Mouse (Mus musculus): ENCODE measurements around the gene Gm20388. TPM values are rescaled to one million over a fixed set of nuclear protein-coding genes. Genes with fewer than 3 reads are reported as not detected.

Gene Gm20388
- polyA plus RNA-seq, 1 experiment from 2014 or later, result 5.5 TPM

- Histone ChIP-seq H3K9me3 (no peaks in the 10 kb centered on the region), H3K9ac (peak overlapping the region; percentile 81), H3K27me3 (no peaks in the 10 kb centered on the region), H3K36me3 (no peaks in the 10 kb centered on the region), H3K4me3 (peak overlapping the region; percentile 79), H3K27ac (peak overlapping the region; percentile 95), H3K4me1 (peaks cover 78% of the 10 kb centered on the region), H3K4me2 (peak overlapping the region; percentile 98)
- WGBS, result under 1% methylated on average over 25 of the region's 25 CpGs
- ATAC-seq (ENCODE audit: borderline replicate concordance, extremely low read depth, low FRiP score, low TSS enrichment), result no peak
These were observed 578.0 kb downstream of the Gm20388 start for GRCm38 (mm10) chr8:120488636-120489131.

GRCm38 (mm10) chr8:120489142-120489754, 578.6 kb downstream of the Gm20388 start:
- H3K4me3 ChIP-seq, result peak overlapping the region; percentile 79
- no peaks in the 10 kb centered on the region for H3K9me3 ChIP-seq
- peak overlapping the region; percentile 98 for H3K4me2 ChIP-seq
- H3K27me3 ChIP-seq, result no peaks in the 10 kb centered on the region
- H3K36me3 ChIP-seq, result no peaks in the 10 kb centered on the region
- peak overlapping the region; percentile 95 for H3K27ac ChIP-seq
- H3K9ac ChIP-seq, result peak overlapping the region; percentile 81
- under 1% methylated on average over 73 of the region's 73 CpGs for WGBS
- no peak for ATAC-seq (ENCODE audit: borderline replicate concordance, extremely low read depth, low FRiP score, low TSS enrichment)
- H3K4me1 ChIP-seq, result peaks cover 80% of the 10 kb centered on the region

GRCm38 (mm10) chr8:120489771-120490281, 579.2 kb downstream of the Gm20388 start:
- peak overlapping the region; percentile 95 for H3K27ac ChIP-seq

GRCm38 (mm10) chr8:120490354-120491141, 579.9 kb downstream of the Gm20388 start:
- no peaks in the 10 kb centered on the region for H3K36me3 ChIP-seq
- ATAC-seq (ENCODE audit: borderline replicate concordance, extremely low read depth, low FRiP score, low TSS enrichment), result no peak
- H3K9me3 ChIP-seq, result no peaks in the 10 kb centered on the region
- H3K9ac ChIP-seq, result peak overlapping the region; percentile 81
- peak overlapping the region; percentile 95 for H3K27ac ChIP-seq
- H3K4me1 ChIP-seq, result peaks cover 80% of the 10 kb centered on the region
- WGBS, result 38% methylated on average over 12 of the region's 12 CpGs
- no peaks in the 10 kb centered on the region for H3K27me3 ChIP-seq
- peak overlapping the region; percentile 79 for H3K4me3 ChIP-seq
- H3K4me2 ChIP-seq, result peak overlapping the region; percentile 98

More at GRCm38 (mm10) chr8:120489771-120490281, 579.2 kb downstream of the Gm20388 start:
- Histone ChIP-seq H3K4me2 (peak overlapping the region; percentile 98), H3K9me3 (no peaks in the 10 kb centered on the region), H3K4me3 (peak overlapping the region; percentile 79), H3K36me3 (no peaks in the 10 kb centered on the region), H3K27me3 (no peaks in the 10 kb centered on the region), H3K4me1 (peaks cover 80% of the 10 kb centered on the region), H3K9ac (peak overlapping the region; percentile 81)
- 21% methylated on average over 15 of the region's 15 CpGs for WGBS
- ATAC-seq (ENCODE audit: borderline replicate concordance, extremely low read depth, low FRiP score, low TSS enrichment), result no peak

- H3K4me1 ChIP-seq, result peaks cover 76% of the 10 kb centered on the region
- no peaks in the 10 kb centered on the region for H3K27me3 ChIP-seq
- no peaks in the 10 kb centered on the region for H3K36me3 ChIP-seq
- 0 out of 2 replicates have a peak overlapping the region, but pooled peaks have one; percentile 79 for H3K4me3 ChIP-seq
- no peak overlapping the region for H3K9ac ChIP-seq
- H3K4me2 ChIP-seq, result peak overlapping the region; percentile 98
- 65% methylated on average over 5 of the region's 5 CpGs for WGBS
- H3K27ac ChIP-seq, result peak overlapping the region; percentile 95
- H3K9me3 ChIP-seq, result no peaks in the 10 kb centered on the region
- ATAC-seq (ENCODE audit: borderline replicate concordance, extremely low read depth, low FRiP score, low TSS enrichment), result no peak
These were observed 580.6 kb downstream of the Gm20388 start for GRCm38 (mm10) chr8:120491166-120491793.

GRCm38 (mm10) chr8:120492193-120492880, 581.7 kb downstream of the Gm20388 start:
- ATAC-seq (ENCODE audit: borderline replicate concordance, extremely low read depth, low FRiP score, low TSS enrichment), result no peak
- Histone ChIP-seq H3K27me3 (no peaks in the 10 kb centered on the region), H3K9me3 (no peaks in the 10 kb centered on the region), H3K4me2 (0 out of 2 replicates have a peak overlapping the region, but pooled peaks have one; percentile 28), H3K36me3 (no peaks in the 10 kb centered on the region), H3K4me1 (peaks cover 74% of the 10 kb centered on the region), H3K9ac (no peak overlapping the region), H3K27ac (no peak overlapping the region), H3K4me3 (no peak overlapping the region)
- 26% methylated on average over 14 of the region's 14 CpGs for WGBS

- H3K9ac ChIP-seq, result no peak overlapping the region
- WGBS, result 53% methylated on average over 4 of the region's 4 CpGs
- no peaks in the 10 kb centered on the region for H3K9me3 ChIP-seq
- ATAC-seq (ENCODE audit: borderline replicate concordance, extremely low read depth, low FRiP score, low TSS enrichment), result no peak
- H3K4me1 ChIP-seq, result peaks cover 79% of the 10 kb centered on the region
- H3K4me3 ChIP-seq, result no peak overlapping the region
- H3K4me2 ChIP-seq, result no peak overlapping the region
- 0 out of 2 replicates have a peak overlapping the region, but pooled peaks have one; percentile 86 for H3K27ac ChIP-seq
- H3K27me3 ChIP-seq, result no peaks in the 10 kb centered on the region
- H3K36me3 ChIP-seq, result no peaks in the 10 kb centered on the region
These were observed 582.2 kb downstream of the Gm20388 start for GRCm38 (mm10) chr8:120492881-120493220.

GRCm38 (mm10) chr8:120493508-120494464, 583.1 kb downstream of the Gm20388 start:
- Histone ChIP-seq H3K27ac (peak overlapping the region; percentile 86), H3K4me1 (peaks cover 88% of the 10 kb centered on the region), H3K9me3 (no peaks in the 10 kb centered on the region), H3K9ac (no peak overlapping the region), H3K36me3 (no peaks in the 10 kb centered on the region), H3K27me3 (no peaks in the 10 kb centered on the region), H3K4me2 (peak overlapping the region; percentile 31; the same call in 1 of the 2 replicates), H3K4me3 (no peak overlapping the region)
- WGBS, result 53% methylated on average over 16 of the region's 16 CpGs
- no peak for ATAC-seq (ENCODE audit: borderline replicate concordance, extremely low read depth, low FRiP score, low TSS enrichment)

- peaks cover 90% of the 10 kb centered on the region for H3K4me1 ChIP-seq
- peak overlapping the region; percentile 31 for H3K4me2 ChIP-seq
- no peak overlapping the region for H3K4me3 ChIP-seq
- H3K27me3 ChIP-seq, result no peaks in the 10 kb centered on the region
- peak; percentile 44 for ATAC-seq (ENCODE audit: borderline replicate concordance, extremely low read depth, low FRiP score, low TSS enrichment)
- peak overlapping the region; percentile 86 for H3K27ac ChIP-seq
- no peaks in the 10 kb centered on the region for H3K36me3 ChIP-seq
- 8% methylated on average over 15 of the region's 15 CpGs for WGBS
- no peak overlapping the region for H3K9ac ChIP-seq
- no peaks in the 10 kb centered on the region for H3K9me3 ChIP-seq
These were observed 584.3 kb downstream of the Gm20388 start for GRCm38 (mm10) chr8:120494903-120495302.

- Histone ChIP-seq H3K4me1 (peaks cover 90% of the 10 kb centered on the region), H3K27me3 (no peaks in the 10 kb centered on the region), H3K4me3 (no peak overlapping the region), H3K9me3 (no peaks in the 10 kb centered on the region), H3K27ac (peak overlapping the region; percentile 86), H3K4me2 (no peak overlapping the region), H3K9ac (no peak overlapping the region), H3K36me3 (no peaks in the 10 kb centered on the region)
- 71% methylated on average over 5 of the region's 5 CpGs for WGBS
- no peak for ATAC-seq (ENCODE audit: borderline replicate concordance, extremely low read depth, low FRiP score, low TSS enrichment)
These were observed 584.8 kb downstream of the Gm20388 start for GRCm38 (mm10) chr8:120495461-120495860.

All from lung, embryonic 15.5 days (tissue).